Mouse (Mus musculus): ENCODE results near the gene Ankrd23. TPM values are rescaled to one million over a fixed set of nuclear protein-coding genes. Genes with fewer than 3 reads are reported as not detected.

Gene Ankrd23
- total RNA-seq, 2 experiments from 2014 or later, result 129 to 140 TPM

DNA sequence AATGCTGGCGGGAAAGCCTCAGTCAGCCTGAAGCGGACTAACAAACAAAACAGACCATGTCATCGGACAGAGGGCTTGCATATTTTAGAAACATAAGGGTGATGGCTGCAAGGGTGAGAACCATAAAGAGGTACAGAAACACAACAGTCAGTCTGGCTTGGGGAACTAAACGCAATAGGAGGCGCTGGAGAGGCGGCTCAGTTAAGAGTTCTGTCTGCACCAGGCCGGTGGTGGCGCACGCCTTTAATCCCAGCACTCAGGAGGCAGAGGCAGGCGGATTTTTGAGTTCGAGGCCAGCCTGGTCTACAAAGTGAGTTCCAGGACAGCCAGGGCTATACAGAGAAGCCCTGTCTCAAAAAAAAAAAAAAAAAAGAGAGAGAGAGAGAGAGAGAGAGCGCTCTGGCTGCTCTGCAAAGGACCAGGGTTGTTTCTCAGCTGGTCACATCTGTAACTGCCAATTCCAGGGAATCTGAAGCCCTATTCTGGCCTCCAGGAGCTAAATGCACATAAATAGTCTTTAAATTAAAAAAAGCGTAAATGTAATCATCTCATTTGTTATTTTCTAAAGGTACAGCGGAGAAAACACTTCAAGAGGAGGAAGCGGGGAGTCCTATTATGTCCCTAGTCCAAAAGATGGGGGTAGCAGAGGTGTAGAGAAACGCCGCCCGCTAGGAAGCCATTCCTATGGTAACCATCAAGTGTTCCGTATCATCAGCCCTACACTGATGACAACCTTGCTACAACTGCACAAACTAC lies 9.3 kb upstream of the Ankrd23 start:
- no peak for DNase-seq (ENCODE audit: low spot score in 2 of 2)

DNA sequence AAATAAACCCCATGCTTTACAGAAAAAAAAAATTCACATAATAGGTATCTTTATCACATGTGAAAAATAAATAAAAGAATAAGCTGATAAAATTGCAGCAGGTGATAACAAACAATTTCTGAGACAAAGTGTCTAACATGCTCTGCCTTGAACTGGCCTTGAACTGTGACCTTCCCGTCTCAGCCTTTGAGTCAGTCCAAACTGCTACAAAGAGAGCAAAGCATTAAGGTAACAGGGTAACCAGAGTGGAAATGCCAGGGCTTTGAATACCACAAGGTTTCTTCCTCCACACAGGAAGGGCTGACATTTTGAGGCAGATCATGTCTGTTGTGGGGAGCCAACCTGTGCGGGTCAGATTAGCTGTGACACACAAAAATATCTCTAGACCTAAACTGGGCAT lies 8.7 kb upstream of the Ankrd23 start:
- DNase-seq (ENCODE audit: low spot score in 2 of 2), result no peak

DNA sequence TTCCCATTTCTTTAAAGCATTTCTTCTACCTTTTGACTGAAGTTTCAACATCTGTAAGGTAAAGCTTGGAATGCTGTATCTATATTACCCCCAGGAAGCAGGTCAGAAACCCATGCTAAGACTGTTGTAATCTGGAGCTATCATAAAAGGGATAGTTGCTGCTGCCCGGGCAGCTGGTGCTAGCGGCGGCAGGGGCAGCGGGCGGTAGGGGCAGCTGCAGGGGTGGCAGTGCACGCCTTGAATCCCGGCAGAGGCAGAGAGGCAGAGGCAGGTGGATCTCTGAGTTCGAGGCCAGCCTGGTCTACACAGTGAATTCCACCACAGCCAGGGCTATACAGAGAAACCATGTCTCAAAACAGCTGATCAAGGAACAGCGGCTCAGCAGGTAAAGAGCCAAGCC lies 6.2 kb upstream of the Ankrd23 start:
- no peak for DNase-seq (ENCODE audit: low spot score in 2 of 2)

DNA sequence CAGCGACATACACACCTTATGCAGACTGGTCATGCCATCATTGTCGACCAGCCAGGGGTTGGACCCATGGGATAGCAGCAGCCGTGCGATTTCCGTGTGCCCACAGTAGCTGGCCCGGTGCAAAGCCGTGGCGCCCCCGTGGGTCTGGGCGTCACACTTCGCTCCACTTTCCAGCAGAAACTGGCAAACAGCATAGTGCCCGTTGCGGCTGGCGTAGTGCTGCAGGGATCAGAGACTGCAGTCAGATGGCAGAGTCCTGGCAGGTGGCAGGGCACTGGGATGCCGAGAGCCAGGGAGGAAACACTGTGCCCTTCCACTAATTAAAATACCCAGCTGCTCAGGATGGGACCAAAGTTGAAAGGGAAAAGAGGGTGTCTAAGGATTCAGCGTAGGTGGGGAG lies 5.2 kb upstream of the Ankrd23 start:
- DNase-seq (ENCODE audit: low spot score in 2 of 2), result no peak

DNA sequence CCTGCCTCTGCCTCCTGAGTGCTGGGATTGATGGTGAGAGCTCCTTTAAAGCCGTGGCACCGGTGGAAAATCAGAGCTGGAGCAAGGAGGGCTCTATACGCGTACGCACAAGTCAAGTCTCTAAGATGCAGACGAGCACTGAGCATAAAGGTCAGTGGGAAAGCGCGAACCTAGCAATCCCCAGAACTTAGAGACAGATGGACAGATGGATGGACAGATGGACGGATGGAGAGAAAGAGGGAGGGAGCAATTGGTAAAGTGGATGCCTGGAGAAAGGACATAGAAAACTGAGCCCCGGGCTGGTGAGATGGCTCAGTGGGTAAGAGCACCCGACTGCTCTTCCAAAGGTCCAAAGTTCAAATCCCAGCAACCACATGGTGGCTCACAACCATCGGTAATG lies 4.1 kb upstream of the Ankrd23 start:
- DNase-seq (ENCODE audit: low spot score in 2 of 2), result no peak

DNA sequence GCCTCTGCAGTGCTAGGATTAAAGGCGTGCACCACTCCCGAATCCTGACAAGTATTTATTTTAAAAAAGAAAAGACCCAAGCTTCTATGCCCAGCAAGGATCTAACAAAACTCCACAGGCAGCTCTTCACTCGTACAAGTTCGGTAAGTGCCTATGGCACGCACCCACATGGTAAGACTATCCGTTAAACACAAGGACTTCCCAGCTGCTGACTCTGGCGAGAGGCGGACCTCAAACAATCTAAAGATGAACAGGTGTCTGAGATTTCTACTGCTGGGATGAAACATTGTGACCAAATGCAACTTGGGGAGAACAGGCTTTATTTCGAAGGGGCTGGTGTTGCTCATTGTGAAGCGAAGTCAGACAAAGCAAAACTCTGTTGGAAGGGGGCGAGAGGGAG lies 3.4 kb upstream of the Ankrd23 start:
- DNase-seq (ENCODE audit: low spot score in 2 of 2), result no peak

DNA sequence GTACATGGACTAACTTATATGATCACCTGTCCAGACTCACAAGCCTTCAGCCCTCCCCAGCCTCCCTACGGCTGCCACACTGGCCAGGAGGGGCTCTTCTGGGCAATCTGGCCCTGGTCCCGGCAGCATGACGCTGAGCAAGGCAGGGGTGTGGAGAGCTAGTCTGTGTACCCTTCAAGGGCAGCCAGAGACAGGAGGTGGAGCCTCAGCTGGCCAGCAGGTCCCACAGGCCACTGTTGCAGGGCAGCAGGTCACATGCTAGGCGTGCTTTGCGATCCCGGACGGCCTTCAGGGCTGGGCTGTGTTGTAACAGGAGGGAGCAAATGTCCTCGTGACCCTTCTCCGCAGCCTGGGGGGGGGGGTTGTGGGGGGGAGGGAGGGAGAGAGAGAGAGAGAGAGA lies 2.5 kb upstream of the Ankrd23 start, which contains the start of gene Gm42417:
Gene Gm42417 (minus strand): TSS at position 244 of the 400 bp plus-strand sequence.
- peak in 1 of 2 experiments; percentile 62 for DNase-seq (ENCODE audit: low spot score in 2 of 2)

DNA sequence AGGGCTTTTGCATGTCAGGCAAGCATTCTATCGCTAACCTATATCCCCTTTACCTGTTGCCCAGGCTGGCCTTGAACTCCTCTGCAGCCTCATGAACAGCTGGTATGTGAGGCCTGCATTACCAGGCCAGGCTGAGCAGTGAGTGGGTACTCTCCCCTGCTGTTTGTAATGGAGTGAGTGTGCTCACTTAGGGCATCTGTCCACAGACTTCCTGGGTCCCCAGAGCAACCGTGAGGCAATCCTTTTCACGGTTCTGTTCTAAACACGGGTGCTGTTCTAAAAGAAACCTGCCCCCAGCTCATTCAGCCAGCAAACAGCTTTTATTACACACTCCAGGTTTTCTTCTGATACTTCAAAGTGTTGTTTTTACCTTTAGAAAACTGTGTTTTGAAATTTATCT lies 2.0 kb upstream of the Ankrd23 start:
- DNase-seq (ENCODE audit: low spot score in 2 of 2), result no peak

DNA sequence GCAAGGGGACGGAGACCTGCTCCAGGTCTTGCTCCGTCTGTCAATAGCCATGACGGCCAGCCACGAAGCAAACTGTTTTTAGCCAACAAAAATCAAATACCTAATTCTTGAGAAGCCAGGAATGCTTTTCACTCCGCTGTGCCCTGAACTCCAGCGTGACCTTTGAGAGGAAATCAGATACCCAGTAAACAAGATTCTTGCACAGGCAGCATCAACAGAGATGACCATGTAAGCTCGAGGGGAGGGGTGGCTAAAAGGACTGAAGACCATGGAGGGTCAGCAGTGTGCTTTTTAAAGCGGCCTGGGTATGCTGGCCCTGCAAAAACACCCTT lies 320 bp downstream of the Ankrd23 start:
- DNase-seq (ENCODE audit: low spot score in 2 of 2), result no peak

DNA sequence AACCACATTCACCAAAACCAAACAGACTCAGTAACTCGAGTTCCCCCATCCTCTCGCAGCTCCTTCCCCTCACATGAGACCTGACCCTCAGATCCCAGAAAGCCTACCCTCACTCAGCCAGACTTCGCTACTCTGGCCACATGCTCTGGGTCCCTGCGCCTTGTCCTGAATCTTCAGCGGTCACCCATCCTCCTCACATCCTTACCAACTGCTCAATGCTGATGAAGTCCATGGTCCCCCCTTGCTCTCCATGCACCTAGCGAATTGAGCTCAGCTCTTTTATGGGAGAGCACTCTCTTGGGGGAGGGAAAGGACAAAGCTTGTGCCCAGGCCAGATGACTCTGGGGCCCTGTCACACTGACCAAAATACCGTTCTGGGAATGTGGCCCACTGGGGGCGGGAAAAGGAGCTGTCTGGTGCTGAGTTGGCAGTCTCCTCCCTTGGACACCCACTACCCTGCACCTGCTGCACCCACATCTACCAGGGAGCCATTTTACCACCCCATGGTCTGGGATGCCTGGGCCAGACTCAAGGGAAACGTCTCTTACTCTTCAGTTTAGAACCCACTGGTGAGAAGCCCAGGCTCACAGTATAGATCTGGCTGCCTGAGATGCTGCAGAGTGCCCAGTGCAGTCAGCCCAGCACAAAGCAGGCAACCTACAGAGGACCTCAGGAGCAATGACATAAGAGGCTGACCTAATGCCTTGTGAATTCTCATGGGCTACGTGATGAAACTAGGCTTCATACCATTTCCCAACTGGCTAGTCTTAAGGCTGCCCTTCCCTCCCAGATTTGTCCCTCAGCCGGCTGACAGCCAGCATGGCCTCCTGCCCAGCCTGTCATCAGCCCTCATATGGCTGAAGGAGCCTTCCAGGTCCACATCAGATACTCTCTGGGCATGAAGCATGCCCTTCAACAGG lies 946 bp downstream of the Ankrd23 start:
- peak in 1 of 2 experiments; percentile 66 for DNase-seq (ENCODE audit: low spot score in 2 of 2)

DNA sequence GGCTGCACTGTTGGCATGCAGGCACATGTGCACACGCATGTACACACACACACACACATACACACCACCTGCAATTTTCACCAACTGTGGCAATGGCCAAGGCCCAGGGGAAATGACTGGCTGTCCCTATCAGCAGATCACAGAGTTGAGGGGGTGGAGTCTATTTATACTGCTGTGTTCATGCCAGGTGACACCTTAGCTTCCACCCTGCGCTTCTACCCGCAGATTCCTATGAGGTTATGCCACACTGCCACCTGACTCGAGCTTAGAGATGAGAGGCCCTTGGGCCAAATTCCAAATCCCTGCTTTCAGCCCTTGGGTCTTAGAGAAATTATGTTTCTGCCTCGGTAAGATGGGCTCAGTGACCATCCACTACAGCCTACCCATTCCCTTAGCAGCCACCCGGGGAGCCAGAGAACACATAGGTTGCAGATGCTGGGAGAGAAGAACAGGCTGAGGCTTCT lies 2.1 kb downstream of the Ankrd23 start:
- peak in 1 of 2 experiments; percentile 41 for DNase-seq (ENCODE audit: low spot score in 2 of 2)

DNA sequence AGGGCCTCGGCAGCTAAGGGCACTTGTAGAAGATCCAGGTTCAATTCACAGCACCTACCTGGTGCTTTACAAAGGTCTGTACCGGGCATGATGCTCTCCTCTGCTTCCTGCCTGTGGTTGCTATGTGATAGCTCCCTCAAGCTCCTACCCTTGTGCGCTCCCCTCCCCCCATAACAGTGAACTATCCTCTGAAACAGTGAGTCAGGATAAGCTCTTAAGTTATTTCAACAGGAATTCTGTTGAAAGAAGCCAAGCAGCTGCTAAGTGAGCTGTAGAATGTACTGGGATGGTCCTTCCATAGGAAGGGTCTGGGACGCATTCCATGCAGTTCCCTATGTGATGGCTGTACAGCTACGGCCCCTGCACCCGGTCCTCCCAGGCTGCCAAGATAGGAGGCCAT lies 3.1 kb downstream of the Ankrd23 start:
- no peak for DNase-seq (ENCODE audit: low spot score in 2 of 2)

DNA sequence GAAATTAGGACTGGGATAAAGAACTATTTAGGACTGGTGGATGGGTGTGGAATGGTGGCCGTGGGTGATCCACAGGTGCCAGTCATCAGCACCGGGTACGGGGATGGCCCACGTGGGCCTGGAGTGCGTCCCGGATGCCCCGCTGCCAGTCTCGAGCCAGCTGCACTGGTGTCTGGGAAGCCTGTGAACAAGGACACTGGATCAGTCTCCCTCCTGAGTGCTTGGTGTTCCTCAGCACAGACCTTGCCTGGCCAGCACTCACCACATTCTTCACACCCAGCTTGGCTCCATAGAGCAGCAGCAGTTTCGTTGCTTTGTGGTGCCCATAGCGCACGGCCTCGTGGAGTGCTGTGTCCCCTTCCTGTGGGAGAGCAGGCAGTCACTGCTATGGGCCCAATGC lies 5.2 kb downstream of the Ankrd23 start:
- DNase-seq (ENCODE audit: low spot score in 2 of 2), result no peak

DNA sequence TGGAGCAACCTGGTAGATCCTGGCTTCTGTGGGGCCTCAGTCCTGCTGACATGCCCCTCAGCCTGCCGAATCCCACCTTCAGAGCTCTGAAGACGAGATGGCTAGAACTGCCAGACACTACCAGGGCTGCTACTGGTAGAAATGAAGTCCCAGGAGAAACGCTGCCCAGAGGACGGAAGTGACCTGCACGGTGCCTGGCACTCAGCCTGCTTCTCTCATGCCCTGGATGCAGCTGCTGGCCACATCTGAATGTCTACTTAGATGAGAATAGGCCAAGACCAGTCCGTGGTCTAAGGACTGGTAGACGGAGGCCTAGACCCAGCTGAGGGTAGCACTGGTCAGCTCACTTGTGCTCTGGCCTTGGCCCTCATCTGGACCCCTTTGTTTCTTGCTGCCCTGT lies 5.7 kb downstream of the Ankrd23 start:
- DNase-seq (ENCODE audit: low spot score in 2 of 2), result no peak

DNA sequence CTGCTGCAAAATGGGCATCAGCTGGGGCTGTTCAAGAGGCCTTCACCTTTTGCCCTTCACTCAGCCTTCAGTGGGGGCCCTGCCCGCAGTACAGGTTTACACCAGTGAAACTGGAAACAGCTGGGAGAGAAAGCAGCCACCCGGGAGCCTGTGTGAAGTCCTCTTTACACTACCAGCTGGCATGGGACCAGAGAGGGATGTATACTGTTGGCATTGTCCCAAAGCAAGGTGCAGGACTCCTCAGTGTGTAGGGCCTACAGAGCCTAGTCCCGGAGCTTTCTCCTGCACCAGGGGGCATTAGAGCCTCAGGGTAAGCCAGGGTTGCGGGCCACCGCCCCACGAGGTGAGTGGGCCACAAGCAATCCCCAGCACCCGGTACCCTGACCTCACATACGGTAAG lies 6.2 kb downstream of the Ankrd23 start:
- no peak for DNase-seq (ENCODE audit: low spot score in 2 of 2)

DNA sequence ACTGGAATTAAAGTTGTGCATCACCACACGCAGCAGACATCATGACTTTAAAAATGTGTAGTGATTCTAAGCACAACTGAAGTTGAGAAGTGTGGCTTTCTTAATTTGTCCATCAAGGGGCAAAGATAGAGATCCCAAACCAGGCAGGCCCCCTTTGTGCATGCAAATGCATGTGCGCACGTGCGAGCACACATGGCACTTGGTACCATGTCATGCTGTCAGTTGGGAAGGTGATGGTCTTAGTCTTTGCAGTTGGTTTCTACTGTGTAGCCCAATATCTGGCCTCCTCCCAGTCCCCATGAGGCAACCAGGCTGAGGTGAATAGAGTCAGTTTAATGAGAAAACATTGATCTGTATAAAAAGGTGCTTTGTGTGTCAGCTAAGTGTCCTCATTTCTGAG lies 6.8 kb downstream of the Ankrd23 start:
- no peak for DNase-seq (ENCODE audit: low spot score in 2 of 2)

DNA sequence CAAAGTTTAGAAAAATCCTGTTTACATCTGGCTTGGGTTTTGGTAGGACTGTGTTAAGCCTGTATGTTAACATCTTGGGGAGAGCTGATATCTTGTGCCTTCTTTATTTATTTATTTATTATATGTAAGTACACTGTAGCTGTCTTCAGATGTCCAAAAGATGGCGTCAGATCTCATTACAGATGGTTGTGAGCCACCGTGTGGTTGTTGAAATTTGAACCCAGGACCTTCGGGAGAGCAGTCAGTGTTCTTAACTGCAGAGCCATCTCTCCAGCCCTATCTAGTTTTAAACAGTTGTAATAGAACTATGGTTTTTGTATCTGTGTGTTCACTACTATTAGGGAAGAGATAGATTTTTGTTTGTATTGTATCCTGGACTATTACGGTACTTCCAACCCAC lies 7.4 kb downstream of the Ankrd23 start:
- DNase-seq (ENCODE audit: low spot score in 2 of 2), result no peak

DNA sequence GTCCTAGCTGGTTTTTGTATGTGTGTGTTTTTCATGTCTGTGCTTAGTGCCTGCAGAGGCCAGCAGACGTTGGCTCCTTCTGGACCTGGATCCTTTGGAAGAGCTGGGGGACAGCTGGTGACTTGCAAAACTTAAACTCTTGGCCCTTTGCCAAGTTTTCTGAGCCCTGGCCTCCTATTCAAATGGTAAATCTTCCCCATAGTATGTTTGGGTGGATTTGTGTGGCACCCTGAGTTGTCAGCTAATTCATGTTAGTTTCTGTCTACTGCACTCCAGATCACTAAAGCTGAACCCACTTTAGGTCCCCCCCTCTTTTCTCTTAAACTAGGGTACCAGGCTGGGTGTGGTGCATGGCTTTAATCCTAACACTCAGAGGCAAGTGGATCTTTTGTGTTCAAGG lies 8.3 kb downstream of the Ankrd23 start:
- no peak for DNase-seq (ENCODE audit: low spot score in 2 of 2)

DNA sequence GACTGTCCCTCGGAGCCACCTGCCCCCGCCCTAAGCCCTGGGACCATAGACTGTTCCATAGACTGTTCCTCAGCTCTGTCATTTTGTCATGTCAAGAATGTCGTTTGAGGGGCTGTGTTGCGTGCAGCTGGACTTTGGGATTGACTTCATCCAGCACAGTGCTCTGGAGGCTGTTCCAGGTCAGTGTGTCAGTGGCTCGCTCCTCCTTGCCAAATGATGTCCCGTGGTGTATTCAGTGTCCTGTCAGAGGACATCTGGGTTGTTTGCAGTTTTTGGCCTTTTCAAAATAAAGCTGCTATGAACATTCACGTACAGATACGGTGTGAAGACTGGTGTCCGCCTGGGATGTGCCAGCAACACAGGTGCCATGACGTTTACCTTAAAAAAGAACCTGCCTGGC lies 9.8 kb downstream of the Ankrd23 start:
- no peak for DNase-seq (ENCODE audit: low spot score in 2 of 2)

DNA sequence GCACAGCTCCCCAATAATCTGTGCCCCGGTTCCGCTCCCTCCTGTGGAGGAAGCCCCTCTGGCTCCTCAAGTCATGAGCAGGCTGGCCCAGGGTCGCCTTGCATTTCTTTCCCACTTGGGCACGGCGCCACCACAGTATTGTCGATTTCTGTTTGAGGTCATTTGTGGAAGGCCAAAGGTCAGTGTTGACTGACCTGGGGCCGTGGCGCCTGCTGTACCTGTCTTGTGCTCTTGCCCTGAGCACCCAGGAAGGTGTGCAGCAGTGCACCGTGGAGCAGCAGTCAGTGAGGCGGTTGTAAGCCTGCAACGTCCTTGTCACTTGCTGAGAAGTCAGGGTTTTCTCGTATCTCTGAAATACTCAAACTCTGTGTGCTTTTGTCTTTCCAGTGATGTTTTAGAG lies 10.9 kb downstream of the Ankrd23 start:
- DNase-seq (ENCODE audit: low spot score in 2 of 2), result no peak

DNA sequence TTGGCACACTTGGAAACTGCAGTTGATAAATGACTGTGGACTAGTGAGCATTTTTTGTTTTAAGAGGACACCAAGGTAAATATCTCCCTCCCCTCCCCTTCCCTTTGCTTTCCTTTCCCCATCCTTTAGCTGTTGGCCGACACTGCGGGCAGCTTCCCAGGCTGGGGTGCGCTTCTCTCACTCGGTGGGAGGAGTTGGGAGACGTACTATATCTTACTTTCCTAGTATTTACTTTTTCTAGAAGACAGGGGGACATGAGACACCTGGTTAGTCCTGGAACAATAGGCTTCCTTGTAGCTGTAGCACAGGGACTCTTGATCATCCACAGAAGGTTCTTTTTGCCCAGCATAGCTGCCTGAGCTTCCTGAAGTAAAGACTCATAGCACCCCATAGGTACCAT lies 12.6 kb downstream of the Ankrd23 start:
- DNase-seq (ENCODE audit: low spot score in 2 of 2), result no peak

DNA sequence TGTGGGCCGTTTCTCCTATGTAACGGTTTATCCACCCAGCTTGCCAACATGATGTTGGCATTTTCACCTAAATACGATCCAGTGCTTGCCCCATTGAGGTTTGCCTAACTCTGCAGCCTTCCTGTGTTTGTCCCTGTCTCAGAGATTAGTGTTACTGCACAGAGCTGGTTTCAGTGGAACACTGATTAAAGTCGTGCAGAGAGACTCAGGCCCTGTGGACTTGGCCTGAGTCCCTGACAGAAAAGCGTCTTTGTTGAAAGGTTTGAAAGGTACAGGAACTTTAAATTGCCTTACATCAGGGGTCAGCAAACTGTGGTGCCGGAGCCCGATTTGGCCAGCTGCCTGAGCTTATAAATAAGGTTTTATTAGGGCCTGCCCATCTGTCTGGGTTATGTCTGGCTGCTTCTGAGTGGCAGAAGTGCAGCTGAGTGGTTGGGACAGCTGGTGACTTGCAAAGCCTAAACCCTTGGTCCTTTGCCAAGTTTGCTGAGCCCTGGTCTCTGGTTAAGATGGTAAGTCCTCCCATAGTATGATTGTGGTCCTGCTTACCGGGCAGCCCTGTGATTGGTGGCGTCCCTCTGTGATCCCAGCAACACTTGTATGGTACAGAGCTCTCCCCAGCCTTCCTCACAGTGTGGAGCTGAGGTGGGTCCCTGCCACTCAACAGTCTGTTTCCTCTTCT lies 13.2 kb downstream of the Ankrd23 start:
- DNase-seq (ENCODE audit: low spot score in 2 of 2), result peak in 1 of 2 experiments; percentile 51

Measured in gastrocnemius, postnatal 4 days (tissue).